Mouse (Mus musculus) adrenal gland, postnatal 25 days (tissue): Measurements from ENCODE around the gene Sigmar1. TPM values are rescaled to one million over a fixed set of nuclear protein-coding genes. Genes with fewer than 3 reads are reported as not detected.
"Not testable (repeated sequence)": the region's sequence is repeated elsewhere in the genome, so short reads cannot be mapped to it uniquely, and the experiment has no call there.

Experiments used
- DNase-seq: peaks from one replicate; pipeline ENCODE4 v3.0.0; 2021; ENCODE audit warnings: mixed read lengths
- long read RNA-seq: library from polyadenylated mRNA; stranded (forward); transcript quantifications from one replicate; pipeline ENCODE4 v2.0.0, GENCODE M21; 2021
- total RNA-seq: library from RNA; stranded (reverse); gene quantifications from 2 replicates; pipeline ENCODE4 v1.2.3, GENCODE M21; 2021

Gene Sigmar1
- 84.5 and 86.8 TPM in 2 replicates for total RNA-seq
- long read RNA-seq, transcript Sigmar1-201 (4 exons, 1,640 nt), result major isoform, 120 of 162 reads
- long read RNA-seq, partial matches to known transcripts, result 4 of 162 reads
- long read RNA-seq, other reads (novel, unspliced or antisense), result 30 of 162 reads

DNA sequence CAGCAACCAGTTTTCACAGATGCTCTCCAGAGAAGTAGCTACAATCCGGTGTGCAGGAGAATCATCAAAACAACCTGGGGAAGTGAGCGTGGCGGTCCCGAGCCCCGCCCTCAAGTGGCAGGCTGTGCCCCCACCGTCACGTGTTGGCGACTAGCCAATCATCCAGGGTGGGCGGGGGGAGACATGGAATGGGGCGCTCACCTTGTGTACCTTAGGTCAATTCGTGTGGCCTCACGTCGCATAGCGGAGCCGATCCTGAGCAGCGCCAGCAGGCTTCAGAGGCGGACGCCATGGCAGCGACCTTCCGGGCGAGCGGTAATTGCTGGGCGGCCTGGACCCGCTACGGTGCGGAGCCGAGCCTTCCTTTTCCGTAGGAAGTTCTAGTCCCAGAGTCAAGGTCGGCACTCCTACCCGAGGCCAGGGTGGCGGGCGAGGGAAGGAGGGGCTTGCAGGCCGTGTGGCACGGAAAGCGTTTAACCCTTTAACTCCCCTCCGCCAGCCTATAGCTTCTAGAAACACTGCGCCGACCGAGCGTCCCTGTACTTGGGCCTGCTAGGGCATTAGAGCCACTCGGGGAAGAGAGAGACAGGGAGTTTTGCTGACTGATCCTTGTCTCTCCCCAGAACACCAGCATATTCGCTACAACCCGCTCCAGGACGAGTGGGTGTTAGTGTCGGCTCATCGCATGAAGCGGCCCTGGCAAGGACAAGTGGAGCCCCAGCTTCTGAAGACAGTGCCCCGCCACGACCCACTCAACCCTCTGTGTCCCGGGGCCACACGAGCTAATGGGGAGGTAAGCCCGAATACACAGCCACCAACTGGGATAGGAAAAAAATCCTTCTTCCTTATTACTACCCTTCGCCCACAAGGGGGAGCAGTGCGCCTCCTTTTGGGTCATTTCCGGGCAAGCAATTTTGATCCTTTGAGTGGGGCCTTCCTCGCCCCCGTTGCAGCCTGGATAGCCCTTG lies at the start of gene Sigmar1:
Sigmar1 (minus strand) TSS at position 820 of the 968 bp plus-strand sequence.
- DNase-seq, result peak; percentile 87

DNA sequence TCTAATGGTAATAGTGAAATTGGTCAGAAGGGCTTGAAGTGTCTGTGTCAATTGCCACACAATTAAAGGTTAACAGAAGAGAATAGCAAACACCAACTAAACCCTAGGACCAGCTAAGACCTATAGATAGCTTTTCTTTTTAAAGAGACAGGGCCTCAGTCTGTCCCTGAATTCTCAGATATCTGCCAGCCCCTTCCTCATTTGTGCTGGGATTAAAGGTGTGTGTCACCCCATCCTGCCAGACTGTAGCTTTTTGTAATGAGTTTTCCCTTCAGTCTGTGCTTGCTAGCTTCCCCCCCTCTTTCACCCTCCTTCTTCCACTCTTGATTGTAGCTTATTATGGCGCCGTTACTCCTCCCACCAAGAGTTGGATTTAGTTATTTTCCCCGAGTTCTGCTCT lies 27.2 kb upstream of the Sigmar1 start:
- not testable (repeated sequence) for DNase-seq

DNA sequence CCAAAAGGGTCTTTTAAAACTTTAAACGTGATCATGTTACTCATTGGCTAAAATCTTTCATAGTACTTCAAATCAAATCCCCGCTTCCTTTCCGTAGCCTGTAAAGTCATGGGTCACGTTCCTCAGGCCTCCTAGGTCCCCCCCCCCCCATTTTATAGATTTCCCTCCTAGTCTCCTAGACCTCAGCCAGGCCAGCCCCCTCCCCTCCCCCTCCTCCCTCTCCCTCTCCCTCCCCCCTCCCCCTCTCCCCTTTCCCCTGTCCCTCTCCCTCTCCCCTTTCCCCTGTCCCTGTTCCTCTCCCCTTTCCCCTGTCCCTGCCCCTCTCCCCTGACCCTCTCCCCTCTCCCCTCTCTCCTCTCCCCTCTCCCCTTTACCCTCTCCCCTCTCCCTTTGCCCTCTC lies 26.8 kb upstream of the Sigmar1 start:
- not testable (repeated sequence) for DNase-seq

DNA sequence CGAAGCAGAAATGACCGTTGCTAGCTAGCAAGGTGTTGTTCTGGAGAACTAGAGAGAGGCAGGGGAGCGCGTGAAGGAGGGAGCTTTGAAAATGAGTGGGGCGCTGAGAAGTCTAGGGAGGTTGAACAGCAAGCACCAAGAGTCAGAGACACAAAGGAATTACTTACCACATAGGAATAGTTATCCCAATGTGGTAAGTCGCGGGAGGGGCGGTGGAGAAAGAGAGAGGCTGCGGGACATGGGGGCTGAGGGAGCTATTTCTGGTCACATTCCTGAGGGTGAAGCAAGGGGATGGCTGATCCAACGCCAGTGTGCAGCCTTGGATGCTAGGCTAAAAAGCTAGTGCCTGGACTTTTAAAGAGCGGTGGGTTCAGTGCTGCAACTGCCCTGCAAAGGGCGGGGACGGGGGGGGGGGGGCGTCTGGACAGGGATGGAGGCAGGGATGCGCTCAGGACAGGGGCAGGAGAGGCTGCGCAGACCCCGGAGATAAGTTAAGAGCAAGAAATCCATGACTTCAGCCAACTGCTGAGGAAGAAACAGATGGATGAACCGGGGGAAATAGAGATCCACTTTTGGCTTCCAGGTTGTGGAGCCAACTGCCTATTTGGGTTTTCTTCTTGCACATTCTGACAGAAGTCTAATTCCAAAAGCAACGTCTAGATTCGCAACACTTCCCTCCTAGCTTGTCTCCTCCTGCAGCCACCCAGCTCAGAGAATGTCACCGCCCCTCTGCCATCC lies 26.0 kb upstream of the Sigmar1 start:
- not testable (repeated sequence) for DNase-seq

DNA sequence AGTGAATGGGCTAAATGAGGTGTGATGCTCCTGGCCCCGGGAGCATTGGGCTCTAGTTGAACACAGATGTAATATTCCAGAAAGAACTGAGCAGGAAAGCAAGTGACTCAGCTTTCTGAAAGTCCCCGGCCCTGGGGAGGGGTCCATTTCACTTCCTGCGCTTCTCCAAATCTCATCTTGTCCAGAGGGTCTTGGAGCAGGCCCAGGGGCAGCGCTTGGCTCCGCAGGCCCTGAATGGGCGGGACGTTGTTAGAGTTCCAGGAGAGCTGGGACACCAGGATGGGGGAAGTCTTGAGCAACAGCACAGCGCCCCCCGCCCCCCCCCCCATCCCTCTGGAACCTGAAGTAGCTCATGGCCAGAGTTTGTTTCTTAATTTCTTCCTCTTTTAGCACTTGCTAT lies 25.3 kb upstream of the Sigmar1 start:
- DNase-seq, result not testable (repeated sequence)

DNA sequence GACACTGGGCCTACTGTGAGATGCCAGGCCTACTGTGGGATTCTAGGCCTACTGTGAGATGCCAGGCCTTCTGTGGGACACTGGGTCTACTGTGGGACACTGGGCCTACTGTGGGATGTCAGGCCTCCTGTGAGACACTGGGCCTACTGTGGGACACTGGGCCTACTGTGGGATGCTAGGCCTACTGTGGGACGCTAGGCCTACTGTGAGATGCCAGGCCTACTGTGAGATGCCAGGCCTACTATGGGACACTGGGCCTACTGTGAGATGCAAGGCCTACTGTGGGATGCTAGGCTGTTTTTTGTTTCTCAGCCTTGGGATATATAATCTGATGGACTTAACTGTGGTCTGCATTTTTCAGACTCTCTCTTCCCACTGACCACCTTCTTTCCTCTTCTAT lies 19.9 kb upstream of the Sigmar1 start:
- DNase-seq, result not testable (repeated sequence)

DNA sequence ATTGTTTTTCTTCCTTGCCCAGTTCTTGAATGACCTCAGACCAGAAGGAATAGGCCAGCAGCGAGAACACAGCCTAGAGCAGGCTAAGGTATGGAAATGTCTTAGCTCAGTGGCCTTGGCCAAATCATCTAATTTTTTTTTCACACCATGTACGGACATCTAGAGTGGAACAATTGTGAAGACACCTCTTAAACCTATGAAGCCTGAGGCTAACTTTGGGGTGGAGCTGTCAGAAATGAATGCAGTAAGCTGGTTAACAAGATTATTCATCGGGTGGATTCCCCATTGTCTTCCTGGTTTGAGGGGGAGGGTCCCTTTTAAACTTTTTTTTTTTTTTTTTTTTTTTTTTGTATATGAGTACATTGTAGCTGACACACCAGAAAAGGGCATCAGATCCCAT lies 18.5 kb upstream of the Sigmar1 start:
- not testable (repeated sequence) for DNase-seq

DNA sequence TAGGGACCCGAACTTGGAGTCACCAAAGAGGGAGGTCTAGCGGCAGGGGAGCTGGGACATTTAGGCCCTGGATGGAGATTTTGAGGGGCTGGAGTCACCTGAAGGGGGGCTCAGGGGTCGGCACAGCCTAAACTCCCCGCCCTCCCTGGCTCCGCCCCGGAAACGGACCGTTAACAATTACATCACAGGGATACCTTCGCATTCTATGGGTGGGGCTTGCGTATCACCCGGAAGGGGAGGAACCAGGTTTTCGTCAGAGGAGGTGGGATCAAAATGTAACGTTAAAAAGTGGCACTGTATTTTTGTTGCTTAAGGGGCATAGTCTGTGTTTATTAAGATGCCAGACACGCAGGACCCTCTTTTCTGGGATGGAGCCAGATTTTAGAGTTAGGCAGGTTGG lies 18.0 kb upstream of the Sigmar1 start, which contains the start of gene Ccl27a:
Ccl27a (minus strand) TSS at position 246 of the 400 bp plus-strand sequence.
- DNase-seq, result peak; percentile 84

DNA sequence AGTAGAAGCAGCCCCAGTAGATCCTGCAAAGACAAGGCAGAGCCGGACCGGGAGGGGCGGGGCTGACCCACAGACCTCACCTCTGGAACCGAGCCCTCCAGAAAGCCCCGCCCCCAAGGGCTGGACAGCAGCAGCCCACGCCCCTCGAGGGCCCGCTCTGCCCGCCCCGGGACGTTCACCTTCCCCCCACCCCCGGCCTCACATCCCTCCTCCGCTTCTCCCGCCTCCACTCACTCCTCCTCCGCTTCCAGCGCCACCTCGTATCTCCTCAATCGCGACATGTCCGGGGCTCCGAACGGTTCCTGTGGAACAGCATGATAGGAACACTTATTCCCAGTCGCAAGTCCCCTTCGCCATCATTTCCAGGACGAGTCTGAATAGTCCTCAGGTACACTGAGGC lies 17.5 kb upstream of the Sigmar1 start:
- DNase-seq, result peak; percentile 78

DNA sequence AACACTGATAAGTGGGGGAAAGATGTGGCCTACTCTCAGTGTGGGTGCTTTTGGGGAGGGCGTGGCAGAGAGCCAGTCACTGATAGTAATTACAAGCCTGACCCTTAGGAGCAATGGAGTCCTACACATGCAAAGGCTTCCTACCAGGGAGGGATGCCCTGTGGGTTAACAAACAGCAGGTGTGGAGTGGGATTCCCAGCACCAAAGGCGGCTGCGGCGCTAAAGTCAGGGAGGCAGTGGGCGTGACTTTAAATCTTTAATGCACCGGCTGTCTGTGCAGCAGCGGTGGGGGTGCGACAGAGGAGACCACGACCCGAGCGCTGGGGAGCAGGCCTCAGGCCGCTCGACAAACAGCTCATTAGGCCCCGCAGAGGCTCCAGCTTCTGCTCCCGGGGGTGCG lies 17.0 kb upstream of the Sigmar1 start:
- DNase-seq, result not testable (repeated sequence)

DNA sequence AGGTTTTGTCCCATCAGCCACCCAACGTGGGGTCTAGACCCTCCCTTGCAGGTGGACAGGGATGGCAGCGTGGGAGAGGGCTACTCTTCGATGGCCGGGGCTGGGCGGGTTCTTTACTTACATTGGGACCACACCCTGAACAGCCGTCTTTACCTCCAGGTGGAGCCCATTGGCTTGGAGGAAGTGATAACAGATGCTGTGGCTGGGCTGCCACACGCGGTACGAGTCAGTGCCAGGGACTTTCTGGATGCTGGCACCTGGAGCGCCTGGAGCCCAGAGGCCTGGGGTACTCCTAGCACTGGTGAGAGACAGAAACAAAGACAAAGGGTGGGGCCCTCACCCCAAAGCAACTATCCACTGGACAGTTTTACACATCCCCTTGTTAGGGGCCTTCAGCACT lies 11.3 kb upstream of the Sigmar1 start:
- not testable (repeated sequence) for DNase-seq

DNA sequence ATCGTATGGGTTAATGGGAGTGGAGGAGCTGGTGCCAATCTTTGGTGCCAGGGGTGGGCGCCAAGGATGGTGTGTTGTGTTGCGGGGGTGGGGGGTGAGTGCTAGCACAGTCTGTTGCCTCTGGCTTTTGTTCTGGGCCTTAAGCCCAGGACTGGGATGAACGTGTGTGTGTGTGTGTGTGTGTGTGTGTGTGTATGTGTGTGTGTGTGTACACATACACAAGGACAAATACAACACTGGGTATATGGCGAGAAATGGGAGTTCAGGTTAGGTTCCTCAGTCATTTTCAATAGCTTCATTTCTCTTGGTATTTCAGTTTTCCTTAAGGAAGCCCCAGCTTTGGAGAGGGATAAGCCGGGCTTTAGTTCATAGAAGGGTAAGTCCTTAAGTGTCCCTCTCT lies 7.2 kb upstream of the Sigmar1 start:
- DNase-seq, result not testable (repeated sequence)

DNA sequence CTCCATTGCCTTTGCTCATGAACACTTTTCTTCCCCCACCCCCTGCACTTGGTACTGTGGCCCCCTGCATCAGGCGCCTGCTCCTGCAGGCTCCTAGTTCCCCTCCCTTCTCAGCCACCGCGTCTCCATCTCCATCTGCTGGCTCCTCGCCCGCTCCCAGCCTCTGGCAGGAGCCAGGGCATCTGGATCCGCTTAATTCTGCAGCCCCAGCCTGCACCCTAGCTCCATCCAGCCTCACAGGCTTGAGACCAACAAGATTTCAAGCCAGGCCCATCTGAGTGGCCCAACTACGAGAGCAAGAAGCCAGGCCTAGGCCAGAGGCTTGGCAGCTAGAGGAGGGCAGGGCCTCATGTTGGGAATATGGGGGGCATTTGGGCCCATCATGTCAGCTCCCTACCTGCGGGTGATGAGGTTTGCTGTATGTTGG lies 6.7 kb upstream of the Sigmar1 start:
- peak; percentile 55 for DNase-seq

DNA sequence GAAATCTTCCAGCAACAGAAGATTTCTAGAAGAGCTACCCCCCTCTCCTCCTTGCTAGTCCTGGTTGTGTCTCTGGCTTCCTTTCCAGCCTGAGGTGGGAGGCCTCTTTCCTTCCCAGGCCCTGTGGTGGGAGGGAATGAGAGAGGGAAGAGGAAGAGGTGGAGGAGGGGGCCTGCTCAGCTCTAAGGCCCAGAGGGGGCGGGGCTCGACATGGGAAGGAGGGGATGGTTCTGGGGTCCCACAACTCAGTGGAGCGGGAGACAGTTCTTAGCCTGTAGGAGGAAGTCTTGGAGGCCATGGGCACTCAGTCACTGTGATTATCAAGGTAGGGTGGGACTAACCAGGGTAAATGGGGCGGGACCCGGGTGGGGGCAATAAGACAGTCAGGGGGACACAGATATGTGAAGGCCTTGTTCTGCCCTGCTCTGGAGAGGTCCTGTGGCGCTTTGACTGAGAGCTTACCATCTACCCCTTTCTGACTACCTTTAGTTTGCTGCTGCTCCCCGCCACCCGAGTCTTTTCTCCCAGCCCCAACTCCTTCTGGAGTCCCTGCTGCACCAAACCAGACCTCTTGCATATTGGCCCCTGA lies 6.2 kb upstream of the Sigmar1 start:
- DNase-seq, result no peak

DNA sequence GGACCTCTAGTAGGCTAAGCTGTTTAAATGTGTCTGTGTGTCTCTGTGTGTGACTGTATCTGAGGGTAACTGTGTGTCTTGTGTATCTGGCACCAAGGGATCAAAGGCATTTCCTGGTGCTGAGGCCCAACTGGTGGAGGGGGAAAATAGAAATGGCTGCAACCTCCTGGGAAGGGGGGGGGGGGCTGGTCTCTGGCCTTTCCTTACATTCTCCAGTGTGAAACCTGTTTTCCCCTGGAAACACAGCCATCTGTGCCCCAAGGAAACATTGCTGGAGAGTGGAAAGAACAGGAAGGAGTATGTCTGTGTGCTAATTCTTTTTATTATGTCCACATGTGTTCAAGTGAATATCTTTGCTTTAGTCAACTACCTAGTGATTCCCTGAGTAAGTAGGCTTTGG lies 5.7 kb upstream of the Sigmar1 start:
- DNase-seq, result no peak

DNA sequence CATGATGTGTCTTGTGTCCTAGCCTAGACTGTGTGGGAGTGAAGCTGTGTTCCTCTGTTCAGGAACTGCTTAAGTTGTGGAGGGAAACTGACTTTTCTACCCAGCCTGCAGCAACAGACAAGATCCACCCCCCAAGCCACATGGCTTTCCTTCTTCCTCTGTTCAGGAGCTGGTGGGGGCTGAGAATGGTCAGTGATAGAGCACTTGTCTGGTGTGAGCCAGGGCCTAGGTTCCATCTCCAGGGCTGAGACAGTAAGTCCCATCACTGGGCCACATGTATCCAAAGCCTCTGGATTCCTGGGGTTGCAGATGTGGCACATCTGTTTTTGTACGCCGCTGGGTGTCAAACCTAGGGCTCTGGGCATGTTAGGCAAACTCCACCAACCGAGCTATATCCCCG lies 5.0 kb upstream of the Sigmar1 start:
- no peak for DNase-seq

DNA sequence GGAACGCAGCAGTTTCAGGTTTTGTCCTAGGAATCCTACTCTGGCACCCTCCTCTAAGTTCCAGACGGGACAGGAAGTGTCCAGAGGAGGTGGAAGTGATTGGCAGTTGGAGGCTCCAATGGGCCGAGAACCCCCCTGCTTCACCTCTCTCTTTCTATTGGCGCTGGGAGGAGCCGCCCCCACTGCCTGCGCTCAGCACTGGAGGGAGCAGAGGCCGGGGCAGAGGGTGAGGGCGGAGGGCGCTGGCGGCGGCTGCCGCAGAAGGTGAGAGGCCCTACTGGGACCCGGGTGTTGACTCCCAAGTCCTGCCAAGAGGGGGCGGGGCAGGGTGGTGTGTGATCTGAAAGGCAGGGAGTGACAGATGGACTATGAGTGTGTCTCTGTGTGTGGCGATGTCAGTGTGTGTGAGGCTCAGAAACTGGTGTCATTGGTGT lies 4.3 kb upstream of the Sigmar1 start:
- DNase-seq, result peak; percentile 92

DNA sequence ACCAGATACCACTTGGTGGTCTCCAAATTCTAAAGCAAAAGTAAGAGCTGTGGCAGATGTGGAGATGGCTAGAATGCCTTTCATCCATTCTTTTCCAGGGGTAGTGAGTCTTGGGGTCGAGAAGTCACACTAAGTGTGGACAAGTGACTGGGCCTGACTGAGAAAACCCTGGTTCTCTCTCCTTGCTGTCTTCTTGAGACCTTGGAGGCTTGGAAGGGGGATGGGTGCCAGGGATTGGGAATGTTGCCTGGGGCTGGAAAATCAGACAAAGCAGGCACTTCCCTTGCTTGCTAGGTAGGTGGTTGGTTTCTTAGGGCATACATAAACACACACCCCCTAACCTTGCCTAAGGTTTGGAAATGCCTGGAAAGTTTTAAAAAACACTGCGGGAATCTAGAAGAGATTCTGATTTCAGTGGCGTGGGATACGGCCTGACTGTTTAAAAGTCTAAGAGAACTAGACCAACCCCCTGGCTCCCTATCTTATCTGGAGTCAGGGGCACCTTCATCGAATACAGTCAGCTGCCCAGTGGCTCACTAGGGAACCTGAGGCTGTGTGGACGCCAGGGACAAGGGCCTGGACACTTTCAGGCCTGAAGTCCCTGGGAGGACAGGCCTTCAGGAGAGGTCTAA lies 3.8 kb upstream of the Sigmar1 start:
- DNase-seq, result no peak

DNA sequence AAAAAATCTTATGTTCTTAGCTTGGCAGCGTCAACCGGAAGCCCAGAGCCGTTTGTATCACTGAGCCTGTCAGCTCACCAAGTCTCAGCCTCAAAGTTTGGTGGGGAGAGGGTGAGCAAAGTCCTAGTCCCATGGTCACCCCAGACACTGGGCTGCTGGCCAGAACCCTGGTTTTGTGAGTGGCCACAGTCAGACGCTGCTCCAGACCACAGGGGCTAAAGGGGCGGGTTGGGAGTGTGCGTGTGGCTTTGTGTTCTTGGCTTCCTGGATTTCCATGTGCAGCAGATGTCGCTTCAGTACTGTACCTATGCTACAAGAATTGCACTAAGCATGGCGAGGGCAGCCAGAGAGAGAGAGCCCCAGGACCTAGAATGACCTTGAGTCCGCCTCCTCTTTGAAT lies 3.2 kb upstream of the Sigmar1 start:
- peak; percentile 39 for DNase-seq

DNA sequence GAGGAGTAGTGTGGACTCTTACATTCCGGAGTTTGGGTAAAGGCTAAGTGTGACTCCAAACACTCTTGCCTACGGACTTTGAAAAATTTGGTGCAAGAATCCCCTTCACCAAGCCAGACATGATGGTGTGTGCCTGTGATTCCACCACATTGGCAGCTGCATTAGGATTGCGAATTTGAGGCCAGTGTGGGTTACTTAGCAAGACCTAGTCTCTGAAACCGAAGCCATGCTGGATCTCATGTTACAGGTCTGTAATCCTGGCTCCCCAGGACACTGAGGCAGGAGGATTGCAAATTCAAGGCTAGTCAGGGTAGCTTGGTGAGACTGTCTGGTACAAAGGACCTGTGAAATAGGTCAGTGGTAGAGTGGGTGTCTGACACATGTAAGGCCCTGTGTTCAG lies 2.7 kb upstream of the Sigmar1 start:
- DNase-seq, result no peak

DNA sequence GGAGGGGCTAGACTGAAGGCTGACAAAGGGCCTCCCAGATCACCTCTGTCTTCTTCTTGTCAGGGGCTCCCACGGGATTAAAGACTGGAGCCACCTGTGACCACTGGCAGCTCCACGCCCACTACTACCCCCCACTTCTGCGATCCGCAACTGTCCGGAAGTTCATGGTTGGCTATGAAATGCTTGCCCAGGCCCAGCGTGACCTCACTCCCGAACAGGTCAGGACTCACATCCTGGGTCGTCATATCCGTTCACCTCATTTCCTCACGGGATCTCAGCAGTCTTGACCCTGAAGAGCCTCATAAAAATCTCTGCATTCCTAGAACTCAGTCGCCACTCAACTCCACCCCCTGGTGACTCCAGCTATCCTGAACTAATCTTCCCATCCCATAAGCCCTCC lies 2.1 kb upstream of the Sigmar1 start:
- DNase-seq, result no peak

DNA sequence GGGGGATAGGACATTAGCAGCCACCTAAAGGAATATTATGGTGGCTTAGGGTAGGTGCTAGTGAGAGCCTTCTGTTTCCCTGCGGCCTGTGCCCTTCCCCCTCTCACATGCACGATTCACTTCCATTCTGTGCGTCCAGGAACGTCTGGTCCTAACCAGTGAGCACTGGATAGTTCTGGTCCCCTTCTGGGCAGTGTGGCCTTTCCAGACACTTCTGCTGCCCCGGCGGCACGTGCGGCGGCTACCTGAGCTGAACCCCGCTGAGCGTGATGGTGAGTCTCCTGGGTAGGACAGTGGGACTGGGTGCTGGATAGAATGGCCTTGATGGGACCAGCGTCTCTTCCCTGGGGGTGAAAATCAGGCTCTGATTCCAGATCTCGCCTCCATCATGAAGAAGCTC lies 1.4 kb upstream of the Sigmar1 start:
- no peak for DNase-seq
